Mouse (Mus musculus): ENCODE measurements around the gene Pdcd2. TPM values are rescaled to one million over a fixed set of nuclear protein-coding genes. Genes with fewer than 3 reads are reported as not detected.

Pdcd2 gene
- polyA plus RNA-seq (2017; shearing (Covaris generic)), result 100 to 1,000 TPM in 1 of 2 experiments, 10 to 100 TPM in 1; 91.9 to 133 TPM

GRCm38 (mm10) chr17:15526986-15527810 is at the start of gene Pdcd2:
TSS of gene Pdcd2 (minus strand) at chr17:15527301.

DNA sequence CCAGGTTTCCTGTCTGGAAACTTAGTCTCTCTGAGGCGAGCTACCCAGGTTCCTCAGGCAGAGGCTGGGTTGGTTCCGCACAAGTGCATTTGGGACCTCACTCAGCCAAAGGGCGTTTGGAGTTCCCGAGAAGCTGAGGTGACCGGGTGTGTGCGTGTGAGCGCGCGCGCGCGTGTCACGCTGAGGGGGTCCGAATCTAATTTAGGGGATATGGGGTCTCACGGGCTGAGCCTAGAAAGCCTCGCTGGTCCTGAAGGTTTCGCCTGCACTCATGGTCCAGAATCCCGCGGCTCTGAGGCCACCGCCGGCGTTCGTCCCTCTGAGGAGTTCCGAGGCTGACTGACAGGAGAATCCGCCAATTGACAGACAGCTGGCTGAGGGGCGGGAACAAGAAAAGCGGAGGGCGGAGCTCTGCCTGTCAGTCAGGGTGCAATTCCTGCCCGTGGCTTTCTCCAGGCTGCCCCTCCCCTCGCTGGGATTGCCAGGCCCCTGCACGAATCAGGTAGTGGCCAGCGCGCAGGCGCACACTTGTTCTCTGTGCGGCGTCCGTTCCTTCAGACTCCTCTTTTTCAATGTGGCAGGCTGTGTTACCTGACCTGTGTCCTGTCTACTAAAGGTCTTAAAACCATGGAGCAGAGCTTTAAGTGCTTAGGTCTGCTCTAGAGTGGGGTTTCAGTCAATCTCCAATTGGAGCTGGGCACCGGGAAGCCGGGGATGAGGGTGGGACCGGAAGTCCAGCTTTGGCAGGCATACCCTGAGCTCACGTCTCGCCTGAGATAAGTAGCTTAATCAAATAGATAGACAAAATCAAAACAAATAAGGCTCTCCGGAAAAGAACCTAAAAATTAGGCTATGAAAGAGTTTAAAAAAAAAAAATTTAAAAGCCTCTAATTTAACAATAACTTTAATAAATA is 37.2 kb upstream of the Pdcd2 start, which contains the start of gene Prdm9:
Gene Prdm9 (minus strand): TSS at position 341 of the 914 bp plus-strand sequence.

DNA sequence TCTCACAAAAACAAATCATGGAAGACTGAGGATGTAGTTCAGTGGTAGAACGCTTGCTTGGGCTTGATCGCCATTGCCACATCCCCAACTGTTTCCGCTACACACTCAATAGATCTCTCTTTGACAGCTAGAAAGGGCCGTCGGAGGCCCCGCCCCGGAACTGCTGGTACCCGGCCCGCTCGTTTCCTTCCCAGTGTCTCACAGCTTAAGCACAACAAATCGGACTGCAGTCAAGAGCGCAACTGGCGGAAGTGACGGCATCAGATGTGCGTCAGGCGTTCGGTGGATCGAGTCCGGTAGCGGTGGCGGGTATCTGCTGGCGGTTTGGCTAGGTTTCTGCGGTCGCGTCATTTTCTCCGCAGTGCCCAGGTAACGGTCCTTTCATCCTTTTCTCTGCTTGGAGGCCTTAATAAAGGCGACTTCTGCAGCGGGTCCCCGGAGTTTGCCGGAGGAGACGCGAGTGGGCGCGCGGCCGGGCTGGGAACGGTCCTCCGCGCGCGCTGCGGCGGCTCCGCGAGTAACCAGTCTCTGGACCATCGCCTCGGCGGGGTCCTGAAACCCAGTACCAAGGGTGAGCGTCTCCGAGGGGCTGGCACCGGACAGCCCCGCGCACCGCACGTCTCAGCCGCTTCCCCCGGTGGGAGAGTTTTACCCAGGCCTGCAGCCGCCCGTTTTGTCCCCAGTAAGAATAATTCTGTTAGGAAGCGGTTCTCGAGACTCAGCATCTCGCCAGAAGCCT is 27.3 kb downstream of the Pdcd2 start, which contains the start of the genes Psmb1 and Tbp:
Gene Psmb1 (minus strand): TSS at position 96 of the 739 bp plus-strand sequence.
Gene Tbp (plus strand): TSS at position 233 of the 739 bp plus-strand sequence.

Other genes with a start within 250 kb of the Pdcd2 start
- gene Dll1, start 150.4 kb downstream of the Pdcd2 start, polyA plus RNA-seq (2017; shearing (Covaris generic)), result under 1 TPM in 1 of 2 experiments, not detected in 1; 0.66 TPM
- gene Fam120b, start 131.1 kb downstream of the Pdcd2 start, polyA plus RNA-seq (2017; shearing (Covaris generic)), result 10 to 100 TPM; 39.3 to 42.3 TPM
- 100 to 1,000 TPM; 242 to 245 TPM for gene Psmb1, start 27.6 kb downstream of the Pdcd2 start, polyA plus RNA-seq (2017; shearing (Covaris generic))
- 10 to 100 TPM; 49.4 to 52.3 TPM for gene Tbp, start 27.4 kb downstream of the Pdcd2 start, polyA plus RNA-seq (2017; shearing (Covaris generic))
- gene Prdm9, start 37.1 kb upstream of the Pdcd2 start, polyA plus RNA-seq (2017; shearing (Covaris generic)), result 1 to 10 TPM; 4.8 to 9.1 TPM
- 100 to 1,000 TPM in 1 of 2 experiments, 10 to 100 TPM in 1; 91.0 to 100 TPM for gene Chd1, start 177.7 kb upstream of the Pdcd2 start, polyA plus RNA-seq (2017; shearing (Covaris generic))

Measured in inflammation-experienced regulatory T-cells (primary cell).